ENCODE assay signal across 26 mouse cellular contexts in the genomic region with DNA sequence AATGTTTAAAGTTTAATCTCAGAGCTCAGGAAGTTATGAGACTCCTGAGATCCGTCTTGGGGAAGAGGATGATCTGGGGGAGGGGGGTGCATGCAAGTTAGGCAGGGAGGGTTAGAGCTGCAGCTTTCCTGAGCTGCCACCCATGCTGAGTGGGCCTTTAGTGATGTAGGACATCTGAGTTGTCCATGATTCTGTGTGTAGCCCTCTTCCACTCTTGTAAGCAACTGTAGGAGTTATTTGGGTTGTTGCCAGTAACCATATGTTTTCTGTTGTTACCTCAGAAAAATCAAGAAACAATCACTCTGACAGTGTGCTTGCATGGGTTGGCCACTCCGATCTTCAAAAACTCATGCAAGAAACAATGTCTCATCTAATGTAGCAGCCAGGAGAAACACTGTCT.
DNase-seq lines count a peak whose midpoint lies in the region; ATAC-seq lines count a peak whose summit lies in the region.
"Had no signal": no experiment of that assay in that cellular context is flagged by ENCODE, and none has a peak within 500 bp of the region (broad histone marks: within the 10 kb centered on the region; RNA-seq: fewer than 3 reads in every experiment).

No protein-coding gene starts in this region.

- no peak overlapping the region for H3K9ac ChIP-seq in kidney, embryonic 16.5 days (replicated peaks; ENCODE audit: low read length)
- H3K9ac ChIP-seq in lung, embryonic 16.5 days (ENCODE audit: low read length): no peak overlapping the region
- H3K9ac ChIP-seq: forebrain, embryonic 13.5 days; heart, embryonic 13.5 days; hindbrain, embryonic 14.5 days had no signal

- ATAC-seq in kidney, embryonic 16.5 days (ENCODE audit: low FRiP score, low TSS enrichment): no peak
- ATAC-seq in lung, embryonic 16.5 days (ENCODE audit: low read depth): peak; percentile 74
- ATAC-seq: forebrain, embryonic 13.5 days; forebrain, embryonic 16.5 days; Patski had no signal

- H3K4me3 ChIP-seq in kidney, embryonic 16.5 days (ENCODE audit: low read length): no peak overlapping the region
- no peak overlapping the region for H3K4me3 ChIP-seq in lung, embryonic 16.5 days (ENCODE audit: low read length)
- H3K4me3 ChIP-seq: forebrain, embryonic 10.5 days; forebrain, embryonic 13.5 days; heart, adult 2 months; heart, embryonic 10.5 days; heart, embryonic 13.5 days had no signal

- H3K4me2 ChIP-seq in kidney, embryonic 16.5 days (replicated peaks; ENCODE audit: low read depth, low read length): no peak overlapping the region
- H3K4me2 ChIP-seq in lung, embryonic 16.5 days (ENCODE audit: low read depth, low read length): no peak overlapping the region
- H3K4me2 ChIP-seq: forebrain, embryonic 13.5 days; heart, embryonic 13.5 days; hindbrain, embryonic 14.5 days had no signal

- WGBS in kidney, embryonic 16.5 days: 64% methylated on average over 2 of the region's 2 CpGs
- 38% methylated on average over 2 of the region's 2 CpGs for WGBS in lung, embryonic 16.5 days

- peak overlapping the region; percentile 34; the same call in 1 of the 2 replicates for H3K27ac ChIP-seq in kidney, embryonic 16.5 days (ENCODE audit: low read length)
- no peak overlapping the region for H3K27ac ChIP-seq in lung, embryonic 16.5 days (ENCODE audit: low read length)
- H3K27ac ChIP-seq: forebrain, embryonic 10.5 days; forebrain, embryonic 13.5 days; heart, adult 2 months; heart, embryonic 10.5 days; heart, embryonic 13.5 days; hindbrain, embryonic 14.5 days had no signal

- no peaks in the 10 kb centered on the region for H3K9me3 ChIP-seq in kidney, embryonic 16.5 days (ENCODE audit: low read length)
- H3K9me3 ChIP-seq in lung, embryonic 16.5 days (ENCODE audit: control insufficient read depth, low read length): no peaks in the 10 kb centered on the region
- H3K9me3 ChIP-seq: forebrain, embryonic 10.5 days; forebrain, embryonic 13.5 days; heart, embryonic 10.5 days; heart, embryonic 13.5 days had no signal

- peaks cover 43% of the 10 kb centered on the region for H3K4me1 ChIP-seq in kidney, embryonic 16.5 days (ENCODE audit: insufficient read depth, low read length)
- peaks cover 10% of the 10 kb centered on the region for H3K4me1 ChIP-seq in lung, embryonic 16.5 days (replicated peaks; ENCODE audit: control insufficient read depth, insufficient read depth, low read length)

- peak; percentile 3 for DNase-seq in kidney, adult 11 months
- DNase-seq in kidney, adult 9 months: no peak
- DNase-seq in kidney, postnatal 14 days: no peak
- DNase-seq in lung, postnatal 25 days (ENCODE audit: low spot score): no peak
- DNase-seq: adrenal gland, postnatal 10 days; adrenal gland, postnatal 36 days; B cell, adult 2 months; cerebellum, adult 18-20 months; cerebellum, adult 9-10 months; cerebellum, postnatal 14 days; gastrocnemius, postnatal 10 days; gastrocnemius, postnatal 36 days; heart, adult 2 months; heart, postnatal 14 days; heart, postnatal 4 days had no signal

- no peaks in the 10 kb centered on the region for H3K27me3 ChIP-seq in kidney, embryonic 16.5 days (ENCODE audit: insufficient read depth, low read length)
- no peaks in the 10 kb centered on the region for H3K27me3 ChIP-seq in lung, embryonic 16.5 days (ENCODE audit: control insufficient read depth, insufficient read depth, low read depth, low read length)
- H3K27me3 ChIP-seq: CH12.LX; forebrain, embryonic 13.5 days; heart, embryonic 13.5 days; Patski had no signal

- H3K36me3 ChIP-seq in kidney, embryonic 16.5 days (ENCODE audit: insufficient read depth, low read length): no peaks in the 10 kb centered on the region
- H3K36me3 ChIP-seq in lung, embryonic 16.5 days (ENCODE audit: control insufficient read depth, insufficient read depth, low read length): no peaks in the 10 kb centered on the region
- H3K36me3 ChIP-seq: forebrain, embryonic 10.5 days; G1E; heart, embryonic 10.5 days; heart, embryonic 13.5 days had no signal
